Mouse (Mus musculus): ENCODE data around the gene Slco3a1. TPM values are rescaled to one million over a fixed set of nuclear protein-coding genes. Genes with fewer than 3 reads are reported as not detected.

The Slco3a1 gene
- total and polyA plus RNA-seq, 2 experiments from 2014 or later = 10.5 to 24.8 TPM

DNA sequence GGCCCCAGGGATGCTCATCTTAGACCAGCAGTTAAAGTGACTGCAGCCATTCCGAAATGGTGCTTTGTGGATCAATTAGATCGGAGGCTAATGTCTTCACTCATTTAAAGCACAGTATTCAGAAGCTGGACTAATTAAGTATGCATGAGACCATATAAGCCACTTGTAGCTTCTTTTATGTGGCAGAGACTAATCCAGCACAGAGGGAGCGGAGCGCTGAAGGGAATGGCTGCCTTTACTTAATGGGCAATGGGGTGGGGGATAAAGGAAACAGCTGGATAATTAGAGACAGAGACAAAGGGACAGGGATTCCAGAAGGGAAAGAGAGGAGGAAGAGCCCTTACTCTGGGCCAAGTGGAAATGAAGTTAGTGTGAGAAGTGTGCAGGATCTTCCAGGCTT, 46.4 kb downstream of the Slco3a1 start:
- DNase-seq (ENCODE audit: low spot score) (no peak), ATAC-seq (ENCODE audit: insufficient read depth, low read depth) (no peak)
- no peak overlapping the region for H3K27ac ChIP-seq (ENCODE audit: low read depth)
- H3K4me3 ChIP-seq (ENCODE audit: low read depth, low read length) = no peak overlapping the region
- TF ChIP-seq EP300 (IDR thresholded peaks at IDR 0.05; ENCODE audit: low read depth) (no peak), CTCF (IDR thresholded peaks at IDR 0.05; ENCODE audit: low read depth) (no peak)
- WGBS = 75% methylated on average over 4 of the region's 4 CpGs
- H3K27me3 ChIP-seq (ENCODE audit: control insufficient read depth, insufficient read depth, low read length) = no peaks in the 10 kb centered on the region
- no peaks in the 10 kb centered on the region for H3K9me3 ChIP-seq (replicated peaks; ENCODE audit: control insufficient read depth, low read length)
- H3K4me2 ChIP-seq (ENCODE audit: low read depth, low read length) = no peak overlapping the region
- no peaks in the 10 kb centered on the region for H3K36me3 ChIP-seq (replicated peaks; ENCODE audit: control insufficient read depth, insufficient read depth, low read length)
- H3K4me1 ChIP-seq (ENCODE audit: control insufficient read depth, insufficient read depth) = peaks cover 9% of the 10 kb centered on the region
- H3K9ac ChIP-seq (replicated peaks; ENCODE audit: low read depth, low read length) = no peak overlapping the region

DNA sequence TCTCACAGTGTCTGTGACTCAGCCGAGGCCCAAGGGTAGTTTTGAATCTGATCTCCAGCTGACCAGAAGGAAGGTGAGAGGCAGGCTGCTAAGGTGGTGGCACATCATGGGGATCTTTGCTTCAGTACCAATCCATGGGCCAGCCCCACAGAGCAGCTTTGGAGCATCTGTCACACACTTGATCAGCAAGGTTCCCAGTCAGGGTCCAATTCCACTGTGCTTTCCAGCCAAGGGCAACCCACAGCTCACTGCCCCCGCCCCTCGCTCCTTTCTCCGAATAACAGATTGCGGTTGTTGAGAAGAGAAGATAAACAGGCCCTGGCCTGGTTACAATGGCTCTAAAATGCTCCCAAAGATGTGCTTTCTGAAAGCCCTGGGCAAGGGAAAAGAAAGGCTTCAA, 47.7 kb downstream of the Slco3a1 start:
- Histone ChIP-seq H3K36me3 (replicated peaks; ENCODE audit: control insufficient read depth, insufficient read depth, low read length) (no peaks in the 10 kb centered on the region), H3K4me2 (ENCODE audit: low read depth, low read length) (no peak overlapping the region), H3K4me1 (ENCODE audit: control insufficient read depth, insufficient read depth) (peaks cover 9% of the 10 kb centered on the region), H3K9me3 (replicated peaks; ENCODE audit: control insufficient read depth, low read length) (no peaks in the 10 kb centered on the region), H3K27me3 (ENCODE audit: control insufficient read depth, insufficient read depth, low read length) (no peaks in the 10 kb centered on the region), H3K4me3 (ENCODE audit: low read depth, low read length) (no peak overlapping the region), H3K9ac (replicated peaks; ENCODE audit: low read depth, low read length) (no peak overlapping the region), H3K27ac (ENCODE audit: low read depth) (no peak overlapping the region)
- WGBS = 83% methylated on average over 5 of the region's 5 CpGs
- TF ChIP-seq CTCF (IDR thresholded peaks at IDR 0.05; ENCODE audit: low read depth) = no peak
- no peak for TF ChIP-seq EP300 (IDR thresholded peaks at IDR 0.05; ENCODE audit: low read depth)
- no peak for DNase-seq (ENCODE audit: low spot score)
- ATAC-seq (ENCODE audit: insufficient read depth, low read depth) = no peak

DNA sequence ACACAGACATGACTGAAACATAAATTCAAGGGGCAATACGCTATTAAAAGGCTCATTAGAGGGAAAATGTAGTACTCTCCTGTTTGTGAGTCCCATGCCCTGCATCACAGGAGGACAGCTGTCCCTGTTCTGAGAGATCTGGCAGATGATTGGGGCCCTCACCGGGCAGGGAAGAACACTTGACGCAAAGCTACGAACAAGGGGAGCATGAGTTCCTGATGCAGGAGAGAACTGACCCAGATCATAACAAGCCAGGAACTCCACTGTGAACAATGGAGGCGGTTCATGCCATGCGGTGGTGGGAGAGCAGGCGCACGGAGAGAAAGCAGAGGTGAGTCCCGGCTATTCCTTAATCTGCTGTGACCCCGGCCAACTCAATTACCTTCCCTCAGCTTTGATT, 48.9 kb downstream of the Slco3a1 start:
- no peak overlapping the region for H3K27ac ChIP-seq (ENCODE audit: low read depth)
- H3K36me3 ChIP-seq (replicated peaks; ENCODE audit: control insufficient read depth, insufficient read depth, low read length) = no peaks in the 10 kb centered on the region
- H3K27me3 ChIP-seq (ENCODE audit: control insufficient read depth, insufficient read depth, low read length) = no peaks in the 10 kb centered on the region
- peaks cover 6% of the 10 kb centered on the region for H3K4me1 ChIP-seq (ENCODE audit: control insufficient read depth, insufficient read depth)
- H3K4me3 ChIP-seq (ENCODE audit: low read depth, low read length) = no peak overlapping the region
- TF ChIP-seq EP300 (IDR thresholded peaks at IDR 0.05; ENCODE audit: low read depth) = no peak
- no peak for TF ChIP-seq CTCF (IDR thresholded peaks at IDR 0.05; ENCODE audit: low read depth)
- no peak for DNase-seq (ENCODE audit: low spot score)
- no peak overlapping the region for H3K9ac ChIP-seq (replicated peaks; ENCODE audit: low read depth, low read length)
- ATAC-seq (ENCODE audit: insufficient read depth, low read depth) = no peak
- no peak overlapping the region for H3K4me2 ChIP-seq (ENCODE audit: low read depth, low read length)
- H3K9me3 ChIP-seq (replicated peaks; ENCODE audit: control insufficient read depth, low read length) = no peaks in the 10 kb centered on the region
- WGBS = 89% methylated on average over 10 of the region's 10 CpGs

DNA sequence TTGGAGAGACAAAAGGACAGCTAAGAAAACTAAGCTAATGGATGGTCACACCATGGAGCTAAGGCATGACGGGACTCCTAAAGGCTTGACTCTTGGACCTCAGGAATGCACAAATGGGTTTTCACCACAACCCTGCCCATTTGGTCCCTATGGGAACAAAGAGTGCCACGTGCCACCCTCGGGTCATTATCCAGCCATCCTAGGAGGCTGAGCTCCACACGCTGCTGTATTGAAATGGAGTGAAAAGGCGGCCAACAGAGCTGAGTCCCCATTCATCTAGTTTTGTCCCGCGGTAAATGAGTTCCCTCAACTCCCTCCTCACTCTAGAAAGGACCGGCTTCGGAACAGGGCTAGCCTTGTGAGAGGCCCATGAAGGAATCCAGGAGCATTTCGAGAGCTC, 53.4 kb downstream of the Slco3a1 start:
- no peak overlapping the region for H3K4me3 ChIP-seq (ENCODE audit: low read depth, low read length)
- WGBS = 77% methylated on average over 10 of the region's 10 CpGs
- H3K4me2 ChIP-seq (ENCODE audit: low read depth, low read length) = no peak overlapping the region
- H3K4me1 ChIP-seq (ENCODE audit: control insufficient read depth, insufficient read depth) = no peaks in the 10 kb centered on the region
- H3K9me3 ChIP-seq (replicated peaks; ENCODE audit: control insufficient read depth, low read length) = no peaks in the 10 kb centered on the region
- TF ChIP-seq CTCF (IDR thresholded peaks at IDR 0.05; ENCODE audit: low read depth) = no peak
- no peak for TF ChIP-seq EP300 (IDR thresholded peaks at IDR 0.05; ENCODE audit: low read depth)
- ATAC-seq (ENCODE audit: insufficient read depth, low read depth) = no peak
- no peak for DNase-seq (ENCODE audit: low spot score)
- no peak overlapping the region for H3K9ac ChIP-seq (replicated peaks; ENCODE audit: low read depth, low read length)
- H3K36me3 ChIP-seq (replicated peaks; ENCODE audit: control insufficient read depth, insufficient read depth, low read length) = no peaks in the 10 kb centered on the region
- no peak overlapping the region for H3K27ac ChIP-seq (ENCODE audit: low read depth)
- no peaks in the 10 kb centered on the region for H3K27me3 ChIP-seq (ENCODE audit: control insufficient read depth, insufficient read depth, low read length)

DNA sequence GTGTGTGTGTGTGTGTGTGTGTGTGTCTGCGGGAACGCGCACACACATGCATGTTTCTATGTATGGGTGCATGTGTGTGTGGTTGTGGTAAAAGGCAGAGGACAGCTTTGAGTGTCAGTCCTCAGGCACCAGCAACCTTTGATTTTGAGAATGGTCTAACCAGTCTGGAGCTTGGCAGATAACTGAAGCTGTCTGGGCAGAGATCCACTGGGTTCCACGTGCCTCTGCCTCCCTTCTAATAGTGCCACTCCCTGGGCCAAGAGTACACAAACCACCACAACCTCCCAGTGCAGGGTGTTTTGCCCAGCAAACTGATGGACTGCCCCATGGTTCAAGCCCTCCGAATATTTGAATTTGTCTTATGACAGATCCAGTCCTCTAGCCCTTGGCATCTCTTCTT, 55.1 kb downstream of the Slco3a1 start:
- 89% methylated on average over 5 of the region's 5 CpGs for WGBS
- H3K4me2 ChIP-seq (ENCODE audit: low read depth, low read length) = no peak overlapping the region
- no peaks in the 10 kb centered on the region for H3K9me3 ChIP-seq (replicated peaks; ENCODE audit: control insufficient read depth, low read length)
- ATAC-seq (ENCODE audit: insufficient read depth, low read depth) = no peak
- H3K36me3 ChIP-seq (replicated peaks; ENCODE audit: control insufficient read depth, insufficient read depth, low read length) = no peaks in the 10 kb centered on the region
- no peaks in the 10 kb centered on the region for H3K27me3 ChIP-seq (ENCODE audit: control insufficient read depth, insufficient read depth, low read length)
- H3K4me1 ChIP-seq (ENCODE audit: control insufficient read depth, insufficient read depth) = no peaks in the 10 kb centered on the region
- no peak overlapping the region for H3K9ac ChIP-seq (replicated peaks; ENCODE audit: low read depth, low read length)
- H3K27ac ChIP-seq (ENCODE audit: low read depth) = no peak overlapping the region
- no peak for TF ChIP-seq CTCF (IDR thresholded peaks at IDR 0.05; ENCODE audit: low read depth)
- TF ChIP-seq EP300 (IDR thresholded peaks at IDR 0.05; ENCODE audit: low read depth) = no peak
- H3K4me3 ChIP-seq (ENCODE audit: low read depth, low read length) = no peak overlapping the region
- DNase-seq (ENCODE audit: low spot score) = no peak

DNA sequence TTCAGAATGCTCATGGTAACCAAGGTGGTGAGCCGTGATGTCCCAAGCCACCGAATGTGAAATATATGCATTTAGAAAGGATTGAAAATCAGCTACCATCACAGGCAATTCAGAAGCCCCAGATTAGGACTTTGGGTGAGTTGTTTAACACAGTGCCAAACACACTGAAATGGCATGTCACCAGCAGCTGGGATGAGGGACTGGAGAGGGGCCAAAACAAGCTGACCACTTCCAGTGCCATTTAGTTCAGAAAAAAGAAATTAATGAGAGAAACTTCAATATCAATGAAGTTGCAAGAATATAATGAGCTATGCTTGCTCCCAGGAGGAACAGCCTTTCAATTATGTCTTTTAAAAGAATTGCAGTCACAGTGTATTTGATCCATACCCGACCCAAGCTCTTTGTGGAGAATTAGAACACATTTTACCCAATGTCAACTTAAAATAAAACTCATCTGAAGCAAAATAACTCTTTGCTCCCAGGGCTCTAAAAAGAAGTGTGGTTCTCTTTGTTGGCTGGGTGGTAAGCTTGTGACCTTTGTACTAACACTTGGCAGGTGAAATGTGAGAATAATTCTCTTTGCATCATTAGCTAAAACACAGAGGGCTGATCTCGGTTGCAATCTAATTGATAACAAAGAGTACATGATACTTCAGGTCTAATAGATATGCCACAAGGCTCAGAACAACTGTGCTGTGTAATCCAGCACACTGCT, 56.2 kb downstream of the Slco3a1 start:
- TF ChIP-seq CTCF (IDR thresholded peaks at IDR 0.05; ENCODE audit: low read depth) = no peak
- no peak for TF ChIP-seq EP300 (IDR thresholded peaks at IDR 0.05; ENCODE audit: low read depth)
- no peak overlapping the region for H3K9ac ChIP-seq (replicated peaks; ENCODE audit: low read depth, low read length)
- H3K9me3 ChIP-seq (replicated peaks; ENCODE audit: control insufficient read depth, low read length) = no peaks in the 10 kb centered on the region
- ATAC-seq (ENCODE audit: insufficient read depth, low read depth) = no peak
- H3K4me1 ChIP-seq (ENCODE audit: control insufficient read depth, insufficient read depth) = no peaks in the 10 kb centered on the region
- H3K27ac ChIP-seq (ENCODE audit: low read depth) = no peak overlapping the region
- WGBS = 81% methylated on average over 4 of the region's 4 CpGs
- H3K36me3 ChIP-seq (replicated peaks; ENCODE audit: control insufficient read depth, insufficient read depth, low read length) = no peaks in the 10 kb centered on the region
- H3K4me3 ChIP-seq (ENCODE audit: low read depth, low read length) = no peak overlapping the region
- H3K4me2 ChIP-seq (ENCODE audit: low read depth, low read length) = no peak overlapping the region
- DNase-seq (ENCODE audit: low spot score) = no peak
- no peaks in the 10 kb centered on the region for H3K27me3 ChIP-seq (ENCODE audit: control insufficient read depth, insufficient read depth, low read length)
